15 mouse cellular contexts compared by ENCODE assay signal in genomic region chr11:60161146-60161874, GRCm38 (mm10). TPM values are rescaled to one million over a fixed set of nuclear protein-coding genes. Genes with fewer than 3 reads are reported as not detected.
DNase-seq lines count a peak whose midpoint lies in the region; ATAC-seq lines count a peak whose summit lies in the region.
"Had no signal": no experiment of that assay in that cellular context is flagged by ENCODE, and none has a peak within 500 bp of the region (broad histone marks: within the 10 kb centered on the region; RNA-seq: fewer than 3 reads in every experiment).

No protein-coding gene starts in this region.

- no peak overlapping the region for H3K4me3 ChIP-seq in liver, embryonic 13.5 days (replicated peaks)
- H3K4me3 ChIP-seq in liver, embryonic 11.5 days (ENCODE audit: low read depth, low read length): no peak overlapping the region
- H3K4me3 ChIP-seq in forebrain, embryonic 16.5 days (replicated peaks; ENCODE audit: low read length): no peak overlapping the region
- H3K4me3 ChIP-seq in midbrain, embryonic 16.5 days (ENCODE audit: low read depth, low read length): no peak overlapping the region
- H3K4me3 ChIP-seq: erythroblast, embryonic 14.5 days had no signal

- H3K4me2 ChIP-seq in liver, embryonic 13.5 days: no peak overlapping the region
- H3K4me2 ChIP-seq in liver, embryonic 11.5 days: no peak overlapping the region
- H3K4me2 ChIP-seq in forebrain, embryonic 16.5 days (ENCODE audit: low read length): no peak overlapping the region
- peak overlapping the region; percentile 18; the same call in 1 of the 2 replicates for H3K4me2 ChIP-seq in midbrain, embryonic 16.5 days (ENCODE audit: low read length)

- 81% methylated on average over 9 of the region's 9 CpGs for WGBS in liver, embryonic 13.5 days (ENCODE audit: insufficient replicate concordance)
- WGBS in liver, embryonic 11.5 days: 84% methylated on average over 9 of the region's 9 CpGs
- WGBS in forebrain, embryonic 16.5 days: 38% methylated on average over 9 of the region's 9 CpGs
- WGBS in midbrain, embryonic 16.5 days: 28% methylated on average over 9 of the region's 9 CpGs

- peaks cover 76% of the 10 kb centered on the region for H3K4me1 ChIP-seq in liver, embryonic 13.5 days (replicated peaks)
- peaks cover 47% of the 10 kb centered on the region for H3K4me1 ChIP-seq in liver, embryonic 11.5 days (replicated peaks; ENCODE audit: control insufficient read depth, insufficient read depth, low read length)
- peaks cover 51% of the 10 kb centered on the region for H3K4me1 ChIP-seq in forebrain, embryonic 16.5 days (replicated peaks; ENCODE audit: control insufficient read depth, insufficient read depth, low read length)
- peaks cover 48% of the 10 kb centered on the region for H3K4me1 ChIP-seq in midbrain, embryonic 16.5 days (ENCODE audit: control insufficient read depth, insufficient read depth, low read length)

- peak overlapping the region; percentile 40; the same call in 1 of the 2 replicates for H3K9ac ChIP-seq in liver, embryonic 13.5 days
- H3K9ac ChIP-seq in liver, embryonic 11.5 days (ENCODE audit: low read depth, low read length): no peak overlapping the region
- peak overlapping the region; percentile 18; the same call in 1 of the 2 replicates for H3K9ac ChIP-seq in forebrain, embryonic 16.5 days (replicated peaks; ENCODE audit: low read depth, low read length)
- H3K9ac ChIP-seq in midbrain, embryonic 16.5 days (ENCODE audit: low read depth, low read length): no peak overlapping the region; the same call in 1 of the 2 replicates

- peaks cover 9% of the 10 kb centered on the region; the same call in 1 of the 2 replicates for H3K36me3 ChIP-seq in liver, embryonic 13.5 days
- peaks cover 7% of the 10 kb centered on the region; the same call in 1 of the 2 replicates for H3K36me3 ChIP-seq in liver, embryonic 11.5 days (ENCODE audit: control insufficient read depth, insufficient read depth, low read length)
- H3K36me3 ChIP-seq in forebrain, embryonic 16.5 days (ENCODE audit: control insufficient read depth, insufficient read depth): no peaks in the 10 kb centered on the region
- H3K36me3 ChIP-seq in midbrain, embryonic 16.5 days (ENCODE audit: control insufficient read depth, insufficient read depth, low read length): no peaks in the 10 kb centered on the region

- no peaks in the 10 kb centered on the region for H3K27me3 ChIP-seq in liver, embryonic 13.5 days
- no peaks in the 10 kb centered on the region for H3K27me3 ChIP-seq in liver, embryonic 11.5 days (replicated peaks; ENCODE audit: control insufficient read depth, insufficient read depth, low read length)
- H3K27me3 ChIP-seq in forebrain, embryonic 16.5 days (replicated peaks; ENCODE audit: control insufficient read depth, insufficient read depth, low read length): no peaks in the 10 kb centered on the region
- H3K27me3 ChIP-seq in midbrain, embryonic 16.5 days (ENCODE audit: control insufficient read depth, insufficient read depth, low read depth, low read length): no peaks in the 10 kb centered on the region
- H3K27me3 ChIP-seq: CH12.LX had no signal

- H3K27ac ChIP-seq in liver, embryonic 13.5 days: 0 out of 2 replicates have a peak overlapping the region, but pooled peaks have one; percentile 9
- H3K27ac ChIP-seq in liver, embryonic 11.5 days (ENCODE audit: low read depth, low read length): no peak overlapping the region
- H3K27ac ChIP-seq in forebrain, embryonic 16.5 days (ENCODE audit: low read length): peak overlapping the region; percentile 80
- H3K27ac ChIP-seq in midbrain, embryonic 16.5 days (ENCODE audit: low read length): peak overlapping the region; percentile 83
- H3K27ac ChIP-seq: stomach, postnatal 0 days had no signal

- DNase-seq in liver, embryonic 13.5 days: no peak
- no peak for DNase-seq in liver, embryonic 11.5 days (ENCODE audit: low spot score)
- no peak for DNase-seq in right cerebral cortex, adult 18-20 months
- DNase-seq in cerebellum, adult 18-20 months: no peak
- no peak for DNase-seq in cerebellum, adult 11 months
- no peak for DNase-seq in layer of hippocampus, adult 18-20 months (ENCODE audit: low spot score in 2 of 2)
- DNase-seq: cerebellum, adult 2 months; heart, adult 11 months; kidney, postnatal 4 days; right cerebral cortex, postnatal 25 days had no signal

- ATAC-seq in liver, embryonic 13.5 days (ENCODE audit: low read depth): no peak
- no peak for ATAC-seq in liver, embryonic 11.5 days (replicated peaks; ENCODE audit: low FRiP score)
- ATAC-seq in forebrain, embryonic 16.5 days: no peak
- ATAC-seq in midbrain, embryonic 16.5 days: no peak

- H3K9me3 ChIP-seq in liver, embryonic 13.5 days (replicated peaks): no peaks in the 10 kb centered on the region
- no peaks in the 10 kb centered on the region for H3K9me3 ChIP-seq in liver, embryonic 11.5 days (ENCODE audit: control insufficient read depth, low read length)
- no peaks in the 10 kb centered on the region for H3K9me3 ChIP-seq in forebrain, embryonic 16.5 days (ENCODE audit: control insufficient read depth, low read length)
- no peaks in the 10 kb centered on the region for H3K9me3 ChIP-seq in midbrain, embryonic 16.5 days (replicated peaks; ENCODE audit: control insufficient read depth, low read length, poor library complexity, severe bottlenecking)

RNA-seq across cellular contexts. Expression of gene Rai1, which starts 56.5 kb away (rescaled TPM):
- polyA plus RNA-seq in liver, embryonic 13.5 days (2015; fragmentation: Nextera tagmentation; extraction: Ambion mirVana): 5.1 and 5.7 TPM in 2 replicates
- polyA plus RNA-seq in liver, embryonic 11.5 days (2014; fragmentation: Nextera tagmentation; extraction: Ambion mirVana): 18.6 and 24.2 TPM in 2 replicates
- 30.2 and 30.3 TPM in 2 replicates for polyA plus RNA-seq in forebrain, embryonic 16.5 days (2015; fragmentation: Nextera tagmentation; extraction: Ambion mirVana)
- polyA plus RNA-seq in midbrain, embryonic 16.5 days (2015; fragmentation: Nextera tagmentation; extraction: Ambion mirVana): 25.0 and 26.5 TPM in 2 replicates
- total RNA-seq in layer of hippocampus, adult 18-20 months (2021): 10 to 100 TPM; 76.2 to 80.9 TPM

Comparison
In these comparisons a context has a peak if more than half of its experiments do, and no peak if none do; other contexts are left out.
1. H3K9ac ChIP-seq: peak in liver, embryonic 13.5 days (single experiment) and forebrain, embryonic 16.5 days (single experiment); none in liver, embryonic 11.5 days (single experiment) and midbrain, embryonic 16.5 days (single experiment).